Mouse (Mus musculus): ENCODE results near the gene Tctex1d2.

The Tctex1d2 gene

DNA sequence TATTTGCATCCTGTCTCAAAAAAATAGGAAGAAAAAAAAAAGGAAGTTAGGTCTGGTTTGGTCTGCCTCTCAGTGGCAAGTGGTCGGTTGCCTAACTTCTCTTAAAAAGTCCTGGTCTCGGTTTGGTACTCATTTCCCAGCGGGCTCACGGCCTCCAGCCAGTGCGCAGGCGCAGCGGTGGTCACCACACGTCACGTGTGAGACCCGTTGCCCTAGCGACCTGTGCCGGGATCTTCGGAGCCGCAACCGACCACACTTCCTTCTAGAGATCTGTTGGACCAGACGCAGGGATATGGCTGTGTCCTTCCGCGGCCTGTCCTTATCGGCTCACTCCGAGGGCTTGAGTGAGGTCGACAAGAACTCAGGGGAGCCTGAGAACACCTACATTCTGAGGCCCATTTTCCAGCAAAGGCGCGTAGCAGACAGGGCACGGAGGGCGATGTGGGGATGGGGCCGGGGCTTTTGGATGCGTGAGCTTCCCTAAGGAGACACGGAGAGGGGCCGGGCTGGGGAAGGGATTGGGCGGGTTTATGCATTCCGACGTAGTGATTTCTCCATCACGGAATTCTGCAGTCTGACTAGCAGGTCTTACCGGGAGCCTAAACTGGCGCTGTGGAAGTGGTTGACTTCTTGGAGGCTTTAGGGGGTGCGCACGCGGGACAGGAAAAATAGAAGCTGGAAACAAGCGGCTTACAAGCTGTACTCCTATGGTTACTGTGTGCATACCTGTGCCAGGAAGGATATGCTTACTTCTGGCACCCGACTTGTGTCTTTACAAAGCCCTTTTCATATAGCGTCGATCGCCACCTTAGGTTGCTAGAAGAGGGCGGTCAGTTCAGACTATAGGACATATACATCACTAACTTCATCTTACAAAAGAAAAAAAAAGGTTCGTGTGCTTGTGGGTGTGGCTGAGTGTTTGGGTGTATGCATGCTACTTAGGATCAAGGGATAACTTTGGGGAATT is at the start of gene Tctex1d2:
Gene Tctex1d2 (plus strand): TSS at position 186 of the 967 bp plus-strand sequence.
- peak; percentile 82 for DNase-seq (ENCODE audit: low spot score)

GRCm38 (mm10) chr16:32371351-32371750 is 48.2 kb upstream of the Tctex1d2 start:
- DNase-seq (ENCODE audit: low spot score) = peak; percentile 21

DNA sequence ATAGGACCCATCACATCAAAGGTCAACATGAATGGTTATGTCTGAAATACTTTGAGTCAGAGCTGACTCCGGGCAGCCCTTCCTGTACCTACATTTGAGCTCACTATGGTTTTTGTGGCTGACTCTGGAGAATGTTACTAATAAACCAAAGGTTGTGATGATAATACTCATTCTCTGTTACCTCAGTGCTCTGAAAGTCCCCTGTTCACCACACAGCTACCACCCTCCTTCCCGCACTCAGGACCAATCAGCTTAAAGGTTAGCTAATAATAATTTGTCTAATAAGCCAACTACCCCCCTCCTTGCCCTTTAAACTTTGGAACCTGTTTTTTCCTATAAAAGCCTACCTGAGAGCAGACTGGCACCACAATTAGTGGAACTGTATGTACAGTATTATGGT is 39.9 kb upstream of the Tctex1d2 start:
- DNase-seq (ENCODE audit: low spot score) = no peak

DNA sequence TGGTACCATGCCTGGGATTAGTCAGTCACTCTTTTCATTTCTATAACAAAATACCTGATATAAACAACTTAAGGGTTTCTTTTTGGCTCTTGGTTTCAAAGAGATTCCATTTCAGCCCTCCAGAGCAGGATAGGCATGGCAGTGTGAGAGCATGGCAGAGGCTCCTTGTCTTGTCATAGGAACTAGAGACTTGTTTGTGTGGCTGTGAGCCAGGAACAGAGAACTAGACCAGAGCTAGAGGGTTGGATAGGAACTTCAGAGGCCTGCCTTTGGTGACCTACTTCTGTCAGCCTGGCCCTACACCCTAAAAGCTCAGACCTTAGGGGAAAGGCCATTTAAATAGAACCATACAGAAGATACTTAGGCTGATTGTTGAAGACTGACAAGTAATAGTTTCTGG is 36.6 kb upstream of the Tctex1d2 start:
- DNase-seq (ENCODE audit: low spot score) = no peak

DNA sequence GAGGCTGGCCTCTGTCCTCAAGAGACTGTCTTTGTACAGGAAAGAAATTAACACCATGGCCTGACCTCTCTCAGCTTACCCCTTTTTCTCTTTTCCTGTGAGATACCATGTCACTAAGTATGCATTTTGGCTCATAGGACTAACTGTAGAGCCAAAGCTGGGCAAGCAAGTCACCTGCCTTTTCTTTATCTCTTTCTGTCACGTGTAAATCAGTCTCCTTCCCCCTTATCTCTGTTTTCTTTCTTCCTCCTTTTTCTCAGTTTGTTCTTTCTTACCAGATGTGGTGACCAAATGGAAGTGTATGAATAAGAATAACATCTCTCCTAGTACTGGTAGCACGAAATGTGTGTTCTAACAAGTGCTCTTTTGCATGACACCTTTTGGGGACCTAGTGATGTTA is 34.6 kb upstream of the Tctex1d2 start:
- no peak for DNase-seq (ENCODE audit: low spot score)

- no peak for DNase-seq (ENCODE audit: low spot score)
Measured at GRCm38 (mm10) chr16:32386826-32387225, 32.7 kb upstream of the Tctex1d2 start.

GRCm38 (mm10) chr16:32389049-32389448 is 30.5 kb upstream of the Tctex1d2 start:
- DNase-seq (ENCODE audit: low spot score) = peak; percentile 16

GRCm38 (mm10) chr16:32389841-32390240 is 29.7 kb upstream of the Tctex1d2 start:
- no peak for DNase-seq (ENCODE audit: low spot score)

GRCm38 (mm10) chr16:32390882-32391281 is 28.6 kb upstream of the Tctex1d2 start:
- DNase-seq (ENCODE audit: low spot score) = no peak

DNA sequence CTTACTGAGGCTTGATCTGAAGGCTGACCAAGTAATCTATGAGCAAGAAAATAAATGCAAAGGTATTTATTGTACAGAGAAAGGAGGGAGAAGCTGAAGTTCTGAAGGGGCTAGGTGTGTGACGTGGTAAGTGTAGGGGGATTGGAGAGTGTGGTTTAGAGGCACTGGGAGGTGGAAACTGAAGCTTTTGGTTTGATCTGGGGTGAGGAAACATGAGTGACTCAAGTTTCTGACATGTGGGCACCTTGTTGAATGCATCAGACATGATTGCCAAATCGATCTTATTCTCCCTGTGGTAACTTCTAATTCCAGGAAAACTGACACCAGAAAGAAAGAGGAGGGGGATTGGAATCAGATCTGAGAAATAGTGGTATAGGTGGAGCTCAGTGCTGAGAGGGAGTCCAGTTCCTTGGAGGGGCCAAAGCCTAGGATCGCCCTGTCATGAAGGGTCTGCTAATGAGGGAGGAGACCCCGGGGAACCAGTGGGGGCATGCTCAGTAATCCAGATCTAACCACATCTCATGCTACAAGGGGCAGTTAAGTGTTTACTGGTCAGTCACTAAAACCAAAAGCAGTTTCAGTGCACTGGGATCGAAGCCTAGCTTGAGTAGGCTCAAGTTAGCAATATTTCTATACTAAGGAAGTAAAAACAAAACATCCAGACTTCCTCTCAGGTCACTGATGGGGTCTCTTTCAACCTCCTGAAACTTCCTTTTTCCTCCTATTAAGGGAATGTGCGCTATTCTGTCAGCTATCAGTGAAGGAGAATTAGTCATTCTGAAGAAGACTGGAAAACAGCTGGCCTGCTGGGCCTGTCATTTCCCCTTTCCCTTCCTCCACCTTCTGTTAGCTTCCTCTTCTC is 23.6 kb upstream of the Tctex1d2 start:
- no peak for DNase-seq (ENCODE audit: low spot score)

GRCm38 (mm10) chr16:32396541-32396835 is 23.0 kb upstream of the Tctex1d2 start:
- no peak for DNase-seq (ENCODE audit: low spot score)

- no peak for DNase-seq (ENCODE audit: low spot score)
Measured at GRCm38 (mm10) chr16:32398206-32398605, 21.3 kb upstream of the Tctex1d2 start.

DNA sequence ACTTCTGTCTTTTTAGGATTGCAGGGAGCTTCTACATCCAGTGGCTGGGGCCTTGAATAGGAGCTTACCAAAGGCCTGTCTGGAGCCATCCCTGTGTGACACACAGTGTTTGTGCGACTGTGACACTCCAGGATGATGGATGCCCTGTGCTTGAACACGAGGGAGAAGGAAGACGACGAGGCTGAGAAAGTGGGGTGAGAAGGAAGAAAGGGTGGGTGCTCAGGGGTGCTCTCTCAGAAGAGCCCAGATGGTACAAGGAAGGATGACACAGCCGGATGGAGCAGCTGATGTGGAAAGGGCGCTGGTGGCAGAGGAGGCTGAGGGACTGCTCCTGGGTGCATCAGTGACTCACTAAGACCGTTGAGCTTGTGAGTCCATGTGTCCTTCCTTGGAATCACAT is 19.2 kb upstream of the Tctex1d2 start, which contains the start of gene Tm4sf19:
Gene Tm4sf19 (plus strand): TSS at position 240 of the 400 bp plus-strand sequence.
- no peak for DNase-seq (ENCODE audit: low spot score)

- no peak for DNase-seq (ENCODE audit: low spot score)
Measured at GRCm38 (mm10) chr16:32401335-32401965, 18.1 kb upstream of the Tctex1d2 start.

DNA sequence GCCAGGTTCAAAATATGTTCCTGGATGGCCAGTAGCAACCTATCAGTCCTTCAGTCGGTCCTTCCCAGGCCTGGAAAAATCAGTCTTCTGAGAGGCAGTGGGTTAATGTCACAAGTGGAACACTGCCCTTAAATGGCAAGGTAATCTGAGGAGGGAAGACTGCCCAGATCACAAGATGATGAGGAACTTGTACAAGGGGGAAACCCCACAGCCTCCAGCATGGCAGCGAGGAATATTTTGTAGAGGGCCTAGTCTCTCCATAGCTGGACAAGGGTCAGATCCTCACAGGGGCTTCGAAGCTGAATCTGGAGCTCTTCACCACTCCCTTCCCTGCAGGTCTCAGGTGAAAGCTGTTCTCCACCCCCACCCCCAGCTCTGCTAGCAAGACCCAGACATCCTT is 16.7 kb upstream of the Tctex1d2 start:
- no peak for DNase-seq (ENCODE audit: low spot score)

DNA sequence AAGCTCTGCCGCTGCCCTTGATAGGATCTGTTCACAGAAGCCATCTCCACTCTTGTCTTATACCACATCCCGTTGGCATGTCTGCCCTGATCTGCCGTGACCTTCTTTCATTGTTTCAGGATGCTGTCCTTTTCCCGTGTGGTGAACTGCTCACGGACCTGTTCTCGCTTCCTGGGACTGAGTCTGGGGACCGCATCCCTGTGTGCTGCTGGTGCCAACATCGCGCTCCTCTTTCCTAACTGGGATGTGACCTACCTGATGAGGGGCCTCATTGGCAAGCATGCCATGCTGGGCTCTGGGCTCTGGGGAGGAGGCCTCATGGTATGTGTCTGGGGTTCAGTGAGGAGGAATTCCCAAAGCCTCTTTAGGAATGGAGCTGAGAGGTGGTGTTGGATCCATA is 13.8 kb upstream of the Tctex1d2 start:
- DNase-seq (ENCODE audit: low spot score) = no peak

- no peak for DNase-seq (ENCODE audit: low spot score)
Measured at GRCm38 (mm10) chr16:32406671-32407070, 12.8 kb upstream of the Tctex1d2 start.

GRCm38 (mm10) chr16:32407730-32408129 is 11.8 kb upstream of the Tctex1d2 start:
- DNase-seq (ENCODE audit: low spot score) = no peak

GRCm38 (mm10) chr16:32417457-32417856 is 2.0 kb upstream of the Tctex1d2 start:
- DNase-seq (ENCODE audit: low spot score) = no peak

GRCm38 (mm10) chr16:32427506-32427905 is 8.0 kb downstream of the Tctex1d2 start:
- no peak for DNase-seq (ENCODE audit: low spot score)

DNA sequence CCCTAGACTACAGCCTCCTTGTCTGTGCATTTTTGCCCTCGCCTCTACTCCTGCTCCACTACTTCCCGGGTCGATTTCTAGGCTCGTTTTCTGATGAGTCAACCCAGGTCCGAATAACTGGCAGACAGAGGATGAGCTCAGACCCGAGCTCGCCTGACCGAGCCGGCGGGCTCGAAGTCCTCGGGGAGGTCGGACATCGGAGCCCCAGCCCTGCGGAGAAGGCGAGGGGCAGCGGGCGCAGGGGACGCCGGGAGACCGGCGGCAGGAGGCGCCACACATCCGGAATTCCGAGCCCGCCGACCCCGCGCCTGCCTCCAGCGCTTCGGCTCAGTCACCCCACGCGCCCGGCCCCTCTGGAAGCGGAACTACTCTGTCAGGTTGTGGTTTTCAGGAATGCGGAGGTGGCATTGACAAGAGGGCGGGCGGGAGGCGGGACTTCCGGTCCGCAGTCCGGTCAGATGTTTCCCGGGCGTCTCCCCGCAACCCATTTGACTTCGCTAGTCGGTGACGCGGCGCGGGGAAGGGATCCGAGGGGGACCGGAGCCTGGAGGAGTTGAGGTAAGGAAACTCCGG is 11.1 kb downstream of the Tctex1d2 start, which contains the start of gene Pcyt1a:
Gene Pcyt1a (plus strand): TSS at position 448 of the 573 bp plus-strand sequence.
- peak; percentile 91 for DNase-seq (ENCODE audit: low spot score)

DNA sequence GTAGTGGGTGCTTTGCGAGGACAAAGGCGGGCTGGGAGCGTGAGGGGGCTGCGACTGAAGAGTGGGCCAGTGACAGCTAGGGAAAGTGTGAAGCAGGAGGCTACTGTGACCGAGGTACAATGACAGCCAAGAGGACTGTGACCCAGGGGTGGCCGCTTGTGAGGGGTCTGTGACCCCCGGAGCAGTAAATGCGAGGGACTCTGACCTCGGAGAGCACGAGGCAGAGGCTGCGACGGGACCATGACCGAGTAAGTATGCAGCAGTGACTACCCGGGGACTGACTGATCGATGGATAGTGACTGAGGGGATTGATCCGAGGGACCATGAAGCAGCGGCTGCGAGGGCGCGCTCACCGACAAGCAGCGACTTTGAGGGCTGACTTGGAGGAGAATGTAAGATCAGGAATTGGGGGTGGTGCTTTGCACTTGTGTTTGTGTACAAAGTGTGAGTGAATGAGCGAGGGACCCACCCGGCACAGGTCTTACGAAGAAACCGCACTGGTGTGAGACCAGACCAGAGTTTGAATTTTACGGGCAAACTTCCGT is 11.6 kb downstream of the Tctex1d2 start:
- DNase-seq (ENCODE audit: low spot score) = no peak

All from c-Kit-positive CD71-positive TER-119-positive erythroid progenitor cells, embryonic 14.5 days (primary cell).